Mouse (Mus musculus): ENCODE data around the gene Glo1. TPM values are rescaled to one million over a fixed set of nuclear protein-coding genes. Genes with fewer than 3 reads are reported as not detected.

Glo1 gene
- polyA plus RNA-seq, 1 experiment from 2014 or later, result 161 TPM

DNA sequence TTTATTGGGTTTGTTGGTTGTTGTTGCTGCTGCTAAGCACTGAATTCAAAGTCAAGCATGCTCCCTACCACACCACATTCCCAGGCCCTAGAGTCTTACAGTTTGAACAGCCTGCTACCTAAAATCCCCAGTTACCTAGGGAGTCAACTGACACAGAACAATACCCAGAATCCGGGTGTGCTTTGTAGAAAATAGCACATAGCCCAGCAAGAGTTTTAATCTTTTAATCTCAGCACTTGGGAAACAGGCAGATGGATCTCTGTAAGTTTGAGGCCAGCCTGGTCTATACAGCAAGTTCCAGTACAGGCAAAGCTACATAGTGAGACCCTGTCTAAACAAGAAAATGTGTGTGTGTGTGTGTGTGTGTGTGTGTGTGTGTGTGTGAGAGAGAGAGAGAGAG is 15.9 kb downstream of the Glo1 start:
- H3K9me3 ChIP-seq (ENCODE audit: low read length), result no peaks in the 10 kb centered on the region
- DNase-seq (ENCODE audit: low spot score) (no peak), ATAC-seq (no peak)
- no peak overlapping the region for H3K27ac ChIP-seq (ENCODE audit: low read length)
- no peaks in the 10 kb centered on the region for H3K4me1 ChIP-seq (ENCODE audit: insufficient read depth, low read depth, low read length)
- H3K4me2 ChIP-seq (replicated peaks; ENCODE audit: low read depth, low read length), result no peak overlapping the region
- WGBS, result 75% methylated on average over 1 of the region's 1 CpGs
- H3K27me3 ChIP-seq (replicated peaks; ENCODE audit: insufficient read depth, low read length), result no peaks in the 10 kb centered on the region
- no peaks in the 10 kb centered on the region for H3K36me3 ChIP-seq (ENCODE audit: insufficient read depth, low read length)
- TF ChIP-seq EP300 (IDR thresholded peaks at IDR 0.05) (no peak), CTCF (IDR thresholded peaks at IDR 0.05) (no peak)
- no peak overlapping the region for H3K4me3 ChIP-seq (ENCODE audit: low read depth, low read length)
- H3K9ac ChIP-seq (replicated peaks; ENCODE audit: low read depth), result no peak overlapping the region

- no peaks in the 10 kb centered on the region for H3K36me3 ChIP-seq (ENCODE audit: insufficient read depth, low read length)
- TF ChIP-seq EP300 (IDR thresholded peaks at IDR 0.05) (no peak), CTCF (IDR thresholded peaks at IDR 0.05) (no peak)
- H3K27me3 ChIP-seq (replicated peaks; ENCODE audit: insufficient read depth, low read length), result no peaks in the 10 kb centered on the region
- H3K27ac ChIP-seq (ENCODE audit: low read length), result no peak overlapping the region
- no peaks in the 10 kb centered on the region for H3K4me1 ChIP-seq (ENCODE audit: insufficient read depth, low read depth, low read length)
- DNase-seq (ENCODE audit: low spot score), result no peak
- no peak overlapping the region for H3K9ac ChIP-seq (replicated peaks; ENCODE audit: low read depth)
- H3K4me3 ChIP-seq (ENCODE audit: low read depth, low read length), result no peak overlapping the region
- ATAC-seq, result no peak
- H3K4me2 ChIP-seq (replicated peaks; ENCODE audit: low read depth, low read length), result no peak overlapping the region
- H3K9me3 ChIP-seq (ENCODE audit: low read length), result no peaks in the 10 kb centered on the region
- WGBS, result 99% methylated on average over 5 of the region's 5 CpGs
These were observed 16.7 kb downstream of the Glo1 start for GRCm38 (mm10) chr17:30609980-30610307.

- ATAC-seq (no peak), DNase-seq (ENCODE audit: low spot score) (peak; percentile 39)
- H3K27me3 ChIP-seq (replicated peaks; ENCODE audit: insufficient read depth, low read length), result no peaks in the 10 kb centered on the region
- no peaks in the 10 kb centered on the region for H3K9me3 ChIP-seq (ENCODE audit: low read length)
- H3K36me3 ChIP-seq (ENCODE audit: insufficient read depth, low read length), result no peaks in the 10 kb centered on the region
- no peak overlapping the region for H3K4me3 ChIP-seq (ENCODE audit: low read depth, low read length)
- no peak overlapping the region for H3K9ac ChIP-seq (replicated peaks; ENCODE audit: low read depth)
- H3K27ac ChIP-seq (ENCODE audit: low read length), result no peak overlapping the region
- TF ChIP-seq CTCF (IDR thresholded peaks at IDR 0.05), result no peak
- no peak for TF ChIP-seq EP300 (IDR thresholded peaks at IDR 0.05)
- WGBS, result 80% methylated on average over 16 of the region's 16 CpGs
- H3K4me1 ChIP-seq (ENCODE audit: insufficient read depth, low read depth, low read length), result no peaks in the 10 kb centered on the region
- H3K4me2 ChIP-seq (replicated peaks; ENCODE audit: low read depth, low read length), result no peak overlapping the region
These were observed 17.2 kb downstream of the Glo1 start for GRCm38 (mm10) chr17:30609305-30609979.

- Histone ChIP-seq H3K4me3 (ENCODE audit: low read depth, low read length) (no peak overlapping the region), H3K9me3 (ENCODE audit: low read length) (no peaks in the 10 kb centered on the region), H3K4me1 (ENCODE audit: insufficient read depth, low read depth, low read length) (no peaks in the 10 kb centered on the region), H3K4me2 (replicated peaks; ENCODE audit: low read depth, low read length) (no peak overlapping the region), H3K27me3 (replicated peaks; ENCODE audit: insufficient read depth, low read length) (no peaks in the 10 kb centered on the region), H3K36me3 (ENCODE audit: insufficient read depth, low read length) (no peaks in the 10 kb centered on the region), H3K9ac (replicated peaks; ENCODE audit: low read depth) (no peak overlapping the region), H3K27ac (ENCODE audit: low read length) (no peak overlapping the region)
- ATAC-seq (no peak), DNase-seq (ENCODE audit: low spot score) (no peak)
- TF ChIP-seq CTCF (IDR thresholded peaks at IDR 0.05), result no peak
- no peak for TF ChIP-seq EP300 (IDR thresholded peaks at IDR 0.05)
- 69% methylated on average over 8 of the region's 8 CpGs for WGBS
These were observed 18.7 kb downstream of the Glo1 start for GRCm38 (mm10) chr17:30607909-30608495.

- Histone ChIP-seq H3K9me3 (ENCODE audit: low read length) (no peaks in the 10 kb centered on the region), H3K9ac (replicated peaks; ENCODE audit: low read depth) (no peak overlapping the region), H3K27me3 (replicated peaks; ENCODE audit: insufficient read depth, low read length) (no peaks in the 10 kb centered on the region), H3K36me3 (ENCODE audit: insufficient read depth, low read length) (no peaks in the 10 kb centered on the region), H3K4me3 (ENCODE audit: low read depth, low read length) (no peak overlapping the region), H3K4me2 (replicated peaks; ENCODE audit: low read depth, low read length) (no peak overlapping the region), H3K4me1 (ENCODE audit: insufficient read depth, low read depth, low read length) (no peaks in the 10 kb centered on the region), H3K27ac (ENCODE audit: low read length) (no peak overlapping the region)
- TF ChIP-seq EP300 (IDR thresholded peaks at IDR 0.05), result no peak
- TF ChIP-seq CTCF (IDR thresholded peaks at IDR 0.05), result no peak
- WGBS, result 91% methylated on average over 7 of the region's 7 CpGs
- ATAC-seq, result no peak
- no peak for DNase-seq (ENCODE audit: low spot score)
These were observed 19.3 kb downstream of the Glo1 start for GRCm38 (mm10) chr17:30607330-30607729.

DNA sequence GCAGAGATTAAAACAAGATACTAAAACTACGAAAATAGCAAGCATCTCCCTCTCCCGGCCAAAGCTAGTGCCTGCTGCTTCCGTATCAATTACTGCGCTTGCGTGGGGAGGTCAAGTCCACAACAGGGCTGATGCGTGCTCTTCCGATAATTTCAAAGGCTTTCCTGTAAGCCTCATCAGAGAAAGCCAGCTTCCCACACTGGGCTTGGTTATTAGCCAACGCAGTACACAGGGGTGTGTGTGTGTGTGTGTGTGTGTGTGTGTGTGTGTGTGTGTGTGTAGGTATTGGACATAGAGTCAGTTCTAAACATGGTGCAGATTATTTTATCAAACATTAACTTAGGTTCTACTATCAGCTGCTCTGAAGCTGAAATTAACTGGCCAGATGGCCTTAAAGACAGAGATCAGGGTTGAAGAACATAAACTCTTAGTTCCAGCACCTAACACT is 20.0 kb downstream of the Glo1 start:
- H3K36me3 ChIP-seq (ENCODE audit: insufficient read depth, low read length), result no peaks in the 10 kb centered on the region
- no peak for ATAC-seq
- TF ChIP-seq EP300 (IDR thresholded peaks at IDR 0.05) (no peak), CTCF (IDR thresholded peaks at IDR 0.05) (no peak)
- H3K4me2 ChIP-seq (replicated peaks; ENCODE audit: low read depth, low read length), result no peak overlapping the region
- no peaks in the 10 kb centered on the region for H3K4me1 ChIP-seq (ENCODE audit: insufficient read depth, low read depth, low read length)
- DNase-seq (ENCODE audit: low spot score), result no peak
- H3K9me3 ChIP-seq (ENCODE audit: low read length), result no peaks in the 10 kb centered on the region
- H3K9ac ChIP-seq (replicated peaks; ENCODE audit: low read depth), result no peak overlapping the region
- 94% methylated on average over 8 of the region's 8 CpGs for WGBS
- no peaks in the 10 kb centered on the region for H3K27me3 ChIP-seq (replicated peaks; ENCODE audit: insufficient read depth, low read length)
- no peak overlapping the region for H3K4me3 ChIP-seq (ENCODE audit: low read depth, low read length)
- no peak overlapping the region for H3K27ac ChIP-seq (ENCODE audit: low read length)
